Mouse (Mus musculus) lung, embryonic 16.5 days (tissue): ENCODE measurements around the gene Ctsf. TPM values are rescaled to one million over a fixed set of nuclear protein-coding genes. Genes with fewer than 3 reads are reported as not detected.

Source experiments
- ATAC-seq: fragments of 200-750 bp; cut with Nextera tagmentation; 2 replicates; pipeline ENCODE4 v1.8.0; 2017; ENCODE audit warnings: low read depth, mild to moderate bottlenecking, moderate library complexity
- H3K27ac ChIP-seq: fragments of 300-500 bp; sonication (generic); 2 replicates; pipeline ENCODE4 v1.5.1; 2014; ENCODE audit warnings: mild to moderate bottlenecking, control low read depth, low read length
- H3K27me3 ChIP-seq: fragments of 300-500 bp; sonication (generic); 2 replicates; pipeline ENCODE4 v1.6.1; 2014; ENCODE audit warnings: low read depth, low read length, mixed read lengths; ENCODE audit not compliant: control insufficient read depth, insufficient read depth
- H3K36me3 ChIP-seq: fragments of 300-500 bp; sonication (generic); 2 replicates; pipeline ENCODE4 v1.6.1; 2014; ENCODE audit warnings: low read length; ENCODE audit not compliant: control insufficient read depth, insufficient read depth
- H3K4me1 ChIP-seq: fragments of 300-500 bp; sonication (generic); replicated peaks from 2 replicates; pipeline ENCODE4 v1.6.1; 2014; ENCODE audit warnings: low read length, mixed read lengths; ENCODE audit not compliant: control insufficient read depth, insufficient read depth
- H3K4me2 ChIP-seq: fragments of 300-500 bp; sonication (generic); 2 replicates; pipeline ENCODE4 v1.6.1; 2014; ENCODE audit warnings: low read depth, low read length, control low read depth
- H3K4me3 ChIP-seq: fragments of 300-500 bp; sonication (generic); 2 replicates; pipeline ENCODE4 v1.5.1; 2014; ENCODE audit warnings: mild to moderate bottlenecking, low read length, control low read depth
- H3K9ac ChIP-seq: fragments of 300-500 bp; sonication (generic); 2 replicates; pipeline ENCODE4 v1.6.1; 2014; ENCODE audit warnings: low read length, control low read depth
- H3K9me3 ChIP-seq: fragments of 300-500 bp; sonication (generic); 2 replicates; pipeline ENCODE4 v1.6.1; 2016; ENCODE audit warnings: low read length; ENCODE audit not compliant: control insufficient read depth
- WGBS: fragments of 180-500 bp; shearing (Covaris S2); extraction: QIAGEN DNeasy Blood & Tissue Kit; methylation state at CpG from one replicate; pipeline ENCODE4 v1.1.7; 2014; 5-methylcytosine and 5-hydroxymethylcytosine counted together
- polyA plus RNA-seq: library from polyadenylated mRNA; unstranded; fragments of >200 nt; fragmentation: Nextera tagmentation; extraction: Ambion mirVana; gene quantifications from 2 replicates; pipeline ENCODE4 v1.2.1, GENCODE M21; 2015

The Ctsf gene
- polyA plus RNA-seq, 1 experiment from 2014 or later, result 23.5 TPM

DNA sequence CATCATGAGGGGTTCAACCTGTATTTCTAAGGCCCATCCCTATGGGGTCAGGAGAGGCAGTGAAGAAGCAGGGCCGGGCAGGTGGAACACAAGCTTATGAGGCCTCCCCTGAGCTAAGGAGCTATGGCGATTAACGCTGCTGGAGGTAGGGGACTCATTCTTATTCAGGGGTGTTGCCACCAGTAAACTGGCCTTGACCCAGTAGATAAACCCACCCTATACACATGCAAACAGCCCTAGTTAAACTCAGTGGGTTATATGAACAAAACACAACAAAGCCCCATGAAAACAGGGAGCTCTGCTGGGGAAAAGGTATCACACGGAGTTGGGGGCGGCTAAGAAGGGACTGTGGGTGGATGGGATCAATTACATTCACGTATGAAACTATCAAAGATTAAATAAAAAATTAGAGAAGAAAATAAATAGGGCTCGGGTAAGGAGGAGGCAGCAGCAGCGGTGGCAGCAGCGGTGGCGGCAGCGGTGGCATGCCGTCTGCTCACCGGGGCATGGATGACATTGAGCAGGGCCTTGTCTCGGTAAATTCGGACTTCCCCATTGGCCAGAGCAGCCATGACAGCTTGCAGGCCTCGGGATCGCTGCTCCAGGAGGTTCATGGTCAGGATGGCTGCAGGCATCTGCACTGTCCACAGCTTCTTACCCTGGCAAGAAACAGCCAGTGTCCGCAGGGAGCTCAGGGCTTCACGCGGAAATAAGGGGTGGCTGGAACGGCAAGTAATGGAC lies 42.0 kb downstream of the Ctsf start:
- Histone ChIP-seq H3K27me3 (no peaks in the 10 kb centered on the region), H3K4me3 (no peak overlapping the region), H3K9me3 (no peaks in the 10 kb centered on the region), H3K27ac (no peak overlapping the region), H3K4me1 (no peaks in the 10 kb centered on the region), H3K36me3 (no peaks in the 10 kb centered on the region), H3K9ac (no peak overlapping the region), H3K4me2 (no peak overlapping the region)
- WGBS, result 58% methylated on average over 21 of the region's 21 CpGs
- no peak for ATAC-seq

DNA sequence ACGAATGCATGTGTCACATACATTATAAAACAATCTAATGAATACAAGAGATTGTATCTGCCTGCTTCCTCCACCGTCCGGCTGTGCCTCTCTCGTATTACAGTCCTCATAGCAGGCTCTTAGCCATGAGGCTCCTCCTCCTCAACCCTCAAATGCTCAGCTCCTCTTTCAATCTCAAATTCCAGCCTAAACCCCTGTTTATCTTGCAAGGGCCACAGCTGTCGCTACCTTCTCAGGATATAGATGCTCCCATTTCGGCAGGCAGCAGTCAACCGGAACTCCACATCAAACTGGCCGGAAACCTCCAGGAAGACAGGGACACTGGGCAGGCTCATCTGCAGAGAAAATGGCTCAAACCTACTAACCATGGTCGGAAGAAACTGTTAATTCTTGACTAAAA lies 44.0 kb downstream of the Ctsf start:
- H3K4me3 ChIP-seq, result no peak overlapping the region
- no peak for ATAC-seq
- WGBS, result 57% methylated on average over 9 of the region's 9 CpGs
- H3K4me1 ChIP-seq, result no peaks in the 10 kb centered on the region
- no peaks in the 10 kb centered on the region for H3K9me3 ChIP-seq
- no peak overlapping the region for H3K27ac ChIP-seq
- H3K36me3 ChIP-seq, result no peaks in the 10 kb centered on the region
- H3K27me3 ChIP-seq, result no peaks in the 10 kb centered on the region
- H3K9ac ChIP-seq, result no peak overlapping the region
- H3K4me2 ChIP-seq, result no peak overlapping the region

DNA sequence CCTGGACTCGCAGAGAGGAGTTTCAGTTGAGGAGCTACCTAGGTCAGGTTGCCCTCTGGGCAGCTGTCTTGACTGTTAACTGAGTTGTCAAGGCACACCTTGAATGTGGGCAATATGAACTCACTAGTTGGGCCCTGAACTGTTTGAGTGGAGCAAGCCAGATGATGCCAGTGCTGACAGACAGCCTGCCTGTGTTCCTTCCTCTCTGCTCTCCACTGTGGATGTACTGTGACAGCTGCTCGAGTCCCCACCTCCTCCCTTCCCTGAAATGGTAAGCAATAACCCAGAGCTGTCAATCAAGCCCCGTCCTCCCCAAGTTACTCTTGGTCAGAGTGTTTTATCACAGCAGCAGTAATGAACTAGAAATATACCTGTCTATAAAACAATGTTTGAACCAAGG lies 45.0 kb downstream of the Ctsf start:
- no peak for ATAC-seq
- WGBS, result 72% methylated on average over 3 of the region's 3 CpGs
- Histone ChIP-seq H3K4me3 (no peak overlapping the region), H3K9ac (no peak overlapping the region), H3K9me3 (no peaks in the 10 kb centered on the region), H3K4me1 (no peaks in the 10 kb centered on the region), H3K27me3 (no peaks in the 10 kb centered on the region), H3K36me3 (no peaks in the 10 kb centered on the region), H3K4me2 (no peak overlapping the region), H3K27ac (no peak overlapping the region)

DNA sequence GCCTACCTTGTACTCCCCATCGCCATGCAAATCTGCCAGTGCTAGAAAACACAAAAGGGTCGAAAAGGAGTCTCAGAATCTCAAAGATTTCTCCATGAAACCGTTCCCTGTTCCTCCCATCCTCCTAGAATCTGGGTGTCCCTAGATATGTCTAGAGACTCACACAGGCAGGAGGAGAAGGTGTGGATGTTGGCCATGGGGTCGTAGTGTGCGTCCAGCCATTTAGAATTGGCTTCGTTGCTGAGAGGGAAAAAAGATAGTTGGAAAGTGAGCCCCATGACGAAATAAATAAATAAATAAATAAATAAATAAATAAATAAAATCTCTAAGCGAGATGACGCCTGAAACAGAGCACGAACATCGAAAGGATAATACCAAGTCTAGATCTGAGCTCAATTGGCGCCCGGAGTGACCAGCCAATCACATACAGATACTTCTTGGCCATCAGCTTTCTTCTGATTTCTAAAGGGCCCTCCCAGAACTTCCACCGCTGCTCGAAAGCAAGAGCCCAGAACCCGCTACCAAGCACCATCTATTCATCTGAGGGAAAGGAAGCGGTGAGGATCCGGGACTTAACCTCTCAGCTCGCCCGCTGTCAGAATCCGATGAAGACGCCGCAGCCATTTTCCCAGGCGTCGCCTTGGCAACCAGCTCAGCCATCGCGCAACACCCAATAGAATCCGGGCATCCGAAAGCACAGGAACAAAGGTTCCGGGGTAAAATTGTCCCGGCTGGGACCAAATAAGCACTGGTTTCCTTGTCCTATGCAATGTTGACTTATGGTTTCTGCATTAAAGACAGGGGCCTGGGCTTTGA lies 51.3 kb downstream of the Ctsf start, which contains the start of gene Bbs1:
Gene Bbs1 (minus strand): TSS at position 650 of the 816 bp plus-strand sequence.
- Histone ChIP-seq H3K36me3 (peaks cover 19% of the 10 kb centered on the region), H3K27ac (no peak within 1 kb of the TSS), H3K27me3 (no peaks in the 10 kb centered on the region), H3K9ac (peak within 1 kb of the TSS; percentile 71), H3K4me2 (peak within 1 kb of the TSS; percentile 62), H3K4me3 (peak within 1 kb of the TSS; percentile 77), H3K4me1 (no peaks in the 10 kb centered on the region), H3K9me3 (no peaks in the 10 kb centered on the region)
- 9% methylated on average over 31 of the region's 31 CpGs for WGBS
- ATAC-seq, result peak; percentile 68

DNA sequence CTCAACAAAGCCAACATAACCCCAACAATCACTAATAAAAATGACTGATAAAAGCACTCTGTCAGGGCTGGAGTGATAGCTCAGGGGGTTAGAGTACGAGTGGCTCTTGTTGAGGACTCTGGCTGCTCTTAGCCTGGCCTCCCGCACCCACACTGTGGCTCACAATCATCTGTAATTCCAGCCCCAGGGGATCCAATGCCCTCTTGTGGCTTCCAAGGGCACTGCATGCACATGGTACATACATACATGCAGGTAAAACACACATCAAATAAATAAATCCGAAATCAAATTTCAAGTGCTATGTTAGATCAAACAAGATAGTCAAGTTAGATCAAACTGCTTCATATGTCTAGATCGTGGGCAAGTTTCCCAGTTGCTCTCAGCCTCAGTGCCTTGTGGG lies 53.2 kb downstream of the Ctsf start:
- no peak for ATAC-seq
- Histone ChIP-seq H3K36me3 (peaks cover 21% of the 10 kb centered on the region), H3K4me3 (no peak overlapping the region)

DNA sequence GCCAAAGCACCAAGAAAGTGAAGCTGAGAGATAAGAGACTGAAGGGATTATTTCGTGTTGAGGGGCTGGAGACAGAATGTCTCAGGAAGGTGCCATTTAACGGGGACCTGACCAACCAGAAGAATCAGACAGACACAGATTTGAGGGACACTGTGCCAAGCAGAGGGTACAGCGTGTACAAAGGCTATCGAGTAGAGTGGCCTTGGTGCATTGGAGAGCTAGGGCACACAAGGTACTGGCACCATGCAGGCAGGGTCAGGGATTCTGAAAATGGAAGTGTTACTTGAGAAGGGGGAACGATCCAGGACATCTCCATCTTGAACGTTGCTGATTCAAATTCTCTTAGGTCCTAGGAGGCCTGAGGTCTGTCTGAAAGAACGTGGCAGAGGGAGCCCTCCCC lies 54.4 kb downstream of the Ctsf start:
- no peak overlapping the region for H3K9ac ChIP-seq
- no peaks in the 10 kb centered on the region for H3K27me3 ChIP-seq
- no peaks in the 10 kb centered on the region for H3K4me1 ChIP-seq
- H3K4me3 ChIP-seq, result no peak overlapping the region
- WGBS, result 90% methylated on average over 7 of the region's 7 CpGs
- ATAC-seq, result no peak
- peaks cover 33% of the 10 kb centered on the region for H3K36me3 ChIP-seq
- H3K27ac ChIP-seq, result no peak overlapping the region
- no peaks in the 10 kb centered on the region for H3K9me3 ChIP-seq
- no peak overlapping the region for H3K4me2 ChIP-seq

More for the DNA sequence above, 53.2 kb downstream of the Ctsf start:
- Histone ChIP-seq H3K27ac (no peak overlapping the region), H3K27me3 (no peaks in the 10 kb centered on the region), H3K9me3 (no peaks in the 10 kb centered on the region), H3K4me2 (no peak overlapping the region), H3K9ac (no peak overlapping the region), H3K4me1 (no peaks in the 10 kb centered on the region)
- 77% methylated on average over 4 of the region's 4 CpGs for WGBS

Other genes with a start within 250 kb of the Ctsf start
- gene Lrfn4, start 239.5 kb upstream of the Ctsf start, polyA plus RNA-seq, result 3.4 and 4.1 TPM in 2 replicates
- 68.3 and 70.1 TPM in 2 replicates for gene Rce1, start 229.5 kb upstream of the Ctsf start, polyA plus RNA-seq
- gene Gm960, start 156.5 kb upstream of the Ctsf start, polyA plus RNA-seq, result 2.5 and 3.3 TPM in 2 replicates
- 1.0 and 1.4 TPM in 2 replicates for gene Sptbn2, start 144.0 kb upstream of the Ctsf start, polyA plus RNA-seq
- 57.6 and 58.7 TPM in 2 replicates for gene Rbm4b, start 98.6 kb upstream of the Ctsf start, polyA plus RNA-seq
- gene Rbm4, start 61.2 kb upstream of the Ctsf start, polyA plus RNA-seq, result 52.2 and 55.1 TPM in 2 replicates
- gene Gm21992, start 43.5 kb upstream of the Ctsf start, polyA plus RNA-seq, result 25.7 and 30.9 TPM in 2 replicates
- 82.4 and 88.6 TPM in 2 replicates for gene Rbm14, start 43.5 kb upstream of the Ctsf start, polyA plus RNA-seq
- gene Ccs, start 15.8 kb upstream of the Ctsf start, polyA plus RNA-seq, result 53.7 and 60.1 TPM in 2 replicates
- gene Ccdc87, start 15.8 kb upstream of the Ctsf start, polyA plus RNA-seq, result 0.65 and 0.72 TPM in 2 replicates
- 2.1 and 5.0 TPM in 2 replicates for gene Actn3, start 22.8 kb downstream of the Ctsf start, polyA plus RNA-seq
- gene Zdhhc24, start 23.5 kb downstream of the Ctsf start, polyA plus RNA-seq, result 8.3 and 9.4 TPM in 2 replicates
- 4.2 and 4.9 TPM in 2 replicates for gene Bbs1, start 51.5 kb downstream of the Ctsf start, polyA plus RNA-seq
- gene Dpp3, start 73.2 kb downstream of the Ctsf start, polyA plus RNA-seq, result 94.6 and 95.1 TPM in 2 replicates
- 1.9 and 2.1 TPM in 2 replicates for gene Peli3, start 88.0 kb downstream of the Ctsf start, polyA plus RNA-seq
- gene Mrpl11, start 107.0 kb downstream of the Ctsf start, polyA plus RNA-seq, result 90.6 and 93.4 TPM in 2 replicates
- 0.09 TPM in 1 of 2 replicates, not detected in the other for gene Npas4, start 135.2 kb downstream of the Ctsf start, polyA plus RNA-seq
- 2.7 and 3.6 TPM in 2 replicates for gene Slc29a2, start 168.7 kb downstream of the Ctsf start, polyA plus RNA-seq
- 47.6 and 49.4 TPM in 2 replicates for gene B4gat1, start 183.7 kb downstream of the Ctsf start, polyA plus RNA-seq
- gene AC124502.3, start 183.8 kb downstream of the Ctsf start, polyA plus RNA-seq, result 2.5 and 3.5 TPM in 2 replicates
- 41.6 and 45.0 TPM in 2 replicates for gene Brms1, start 186.2 kb downstream of the Ctsf start, polyA plus RNA-seq
- 3.7 and 4.2 TPM in 2 replicates for gene Rin1, start 195.4 kb downstream of the Ctsf start, polyA plus RNA-seq
- gene Cd248, start 212.9 kb downstream of the Ctsf start, polyA plus RNA-seq, result 69.1 and 80.6 TPM in 2 replicates
- 3.6 and 3.8 TPM in 2 replicates for gene Tmem151a, start 230.4 kb downstream of the Ctsf start, polyA plus RNA-seq
- 95.3 and 101 TPM in 2 replicates for gene Yif1a, start 233.4 kb downstream of the Ctsf start, polyA plus RNA-seq
- 5.6 and 7.0 TPM in 2 replicates for gene Cnih2, start 243.4 kb downstream of the Ctsf start, polyA plus RNA-seq